Mouse (Mus musculus) testis, adult 2 months (tissue): ENCODE results near the gene Serpina3f.

Experiments
- CTCF ChIP-seq: fragments of 200-500 bp; IDR thresholded peaks from 2 replicates; pipeline ENCODE4 v1.5.1; 2012; ENCODE audit warnings: low read depth, mild to moderate bottlenecking, inconsistent platforms, low read length, moderate library complexity; ENCODE audit not compliant: control insufficient read depth, insufficient read depth, insufficient replicate concordance
- POLR2A ChIP-seq: fragments of 200-500 bp; IDR thresholded peaks from 2 replicates; pipeline ENCODE4 v1.6.1; 2012; ENCODE audit warnings: low read depth, mild to moderate bottlenecking, inconsistent platforms, low read length, moderate library complexity; ENCODE audit not compliant: control insufficient read depth

DNA sequence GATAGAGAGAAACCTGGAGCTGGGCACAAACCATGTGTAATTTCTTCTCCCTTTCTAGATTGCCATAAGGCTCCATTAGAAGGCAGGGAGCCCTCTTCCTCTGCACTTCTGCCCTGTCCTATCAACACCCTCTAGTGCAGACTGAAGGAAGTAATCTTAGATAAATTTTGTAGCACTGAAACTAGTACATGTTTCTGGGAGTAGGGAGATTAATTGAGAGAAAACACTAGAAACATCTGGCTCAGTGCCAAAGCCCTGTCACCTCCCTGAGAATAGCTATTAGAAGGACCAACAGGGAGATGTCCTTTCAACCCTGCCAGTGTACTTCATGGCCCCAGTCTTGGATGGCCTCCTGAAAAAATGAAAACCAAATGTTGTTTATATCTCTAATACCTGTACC is 35.8 kb upstream of the Serpina3f start:
- no peak for TF ChIP-seq CTCF
- TF ChIP-seq POLR2A: no peak
